In the genomic region with DNA sequence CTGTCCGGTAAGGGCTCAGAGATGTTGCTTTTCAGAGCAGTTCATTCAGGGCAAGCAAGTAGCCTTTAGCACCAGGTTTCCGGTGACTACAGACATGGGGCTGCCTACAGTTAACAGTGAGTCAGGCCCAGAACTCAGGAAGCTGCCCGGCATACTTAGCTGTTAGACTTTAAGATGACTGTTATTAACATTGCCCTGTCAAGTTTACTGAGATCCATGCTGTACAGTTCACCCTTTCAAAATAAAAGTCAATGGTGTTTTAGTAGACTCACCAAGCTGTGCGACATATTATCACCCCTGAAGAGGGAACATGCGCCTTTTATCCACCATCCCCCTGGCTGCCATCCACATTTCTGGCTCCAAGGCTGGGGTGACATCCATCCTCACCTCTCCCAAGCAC, we compare ENCODE assay signal across 18 mouse cellular contexts. TPM values are rescaled to one million over a fixed set of nuclear protein-coding genes. Genes with fewer than 3 reads are reported as not detected.
DNase-seq lines count a peak whose midpoint lies in the region; ATAC-seq and TF ChIP-seq lines count a peak whose summit lies in the region.
"Had no signal": no experiment of that assay in that cellular context is flagged by ENCODE, and none has a peak within 500 bp of the region (broad histone marks: within the 10 kb centered on the region; RNA-seq: fewer than 3 reads in every experiment).

No protein-coding gene starts in this region.

- peaks cover 27% of the 10 kb centered on the region for H3K36me3 ChIP-seq in heart, postnatal 0 days (replicated peaks; ENCODE audit: control insufficient read depth, insufficient read depth, low read length)
- peaks cover 26% of the 10 kb centered on the region for H3K36me3 ChIP-seq in liver, embryonic 16.5 days (ENCODE audit: control insufficient read depth, insufficient read depth)

- intact Hi-C loops in heart, postnatal 36 days (cut with DNase I), result no loop called here

- H3K27ac ChIP-seq in heart, postnatal 0 days (ENCODE audit: low read depth), result no peak overlapping the region
- H3K27ac ChIP-seq in liver, embryonic 16.5 days (ENCODE audit: low read length), result peak overlapping the region; percentile 72
- H3K27ac ChIP-seq: hindbrain, embryonic 13.5 days; macrophage; neural tube, embryonic 13.5 days had no signal

- 0 out of 2 replicates have a peak, but pooled peaks have one; percentile 37 for ATAC-seq in heart, postnatal 0 days (ENCODE audit: insufficient read depth, low read depth)
- peak; percentile 7; the same call in 1 of the 2 replicates for ATAC-seq in liver, embryonic 16.5 days (ENCODE audit: low read depth)
- ATAC-seq: forebrain, embryonic 16.5 days; midbrain, embryonic 16.5 days; Patski had no signal

- H3K9me3 ChIP-seq in heart, postnatal 0 days (replicated peaks; ENCODE audit: control insufficient read depth, low read length), result no peaks in the 10 kb centered on the region
- no peaks in the 10 kb centered on the region for H3K9me3 ChIP-seq in liver, embryonic 16.5 days (replicated peaks; ENCODE audit: control insufficient read depth, low read length)
- H3K9me3 ChIP-seq: hindbrain, embryonic 13.5 days; neural tube, embryonic 13.5 days had no signal

- no peak for TF ChIP-seq EP300 in heart, postnatal 0 days (IDR thresholded peaks at IDR 0.05; ENCODE audit: low read depth)

- no peaks in the 10 kb centered on the region for H3K4me1 ChIP-seq in heart, postnatal 0 days (ENCODE audit: control insufficient read depth, insufficient read depth)
- H3K4me1 ChIP-seq in liver, embryonic 16.5 days (ENCODE audit: control insufficient read depth, low read depth, low read length), result peaks cover 23% of the 10 kb centered on the region
- H3K4me1 ChIP-seq: hindbrain, embryonic 13.5 days had no signal

- H3K27me3 ChIP-seq in heart, postnatal 0 days (ENCODE audit: control insufficient read depth, insufficient read depth, low read length), result no peaks in the 10 kb centered on the region
- H3K27me3 ChIP-seq in liver, embryonic 16.5 days (ENCODE audit: control insufficient read depth, insufficient read depth, low read depth, low read length), result no peaks in the 10 kb centered on the region
- H3K27me3 ChIP-seq: hindbrain, embryonic 13.5 days; neural tube, embryonic 13.5 days; Patski had no signal

- TF ChIP-seq CTCF in heart, postnatal 0 days (IDR thresholded peaks at IDR 0.05; ENCODE audit: low read depth), result no peak

- 24% methylated on average over 5 of the region's 5 CpGs for WGBS in heart, postnatal 0 days
- 39% methylated on average over 5 of the region's 5 CpGs for WGBS in liver, embryonic 16.5 days (ENCODE audit: insufficient replicate concordance)

- H3K4me2 ChIP-seq in heart, postnatal 0 days (ENCODE audit: low read depth, low read length), result no peak overlapping the region
- H3K4me2 ChIP-seq in liver, embryonic 16.5 days (ENCODE audit: low read depth, low read length), result no peak overlapping the region
- H3K4me2 ChIP-seq: hindbrain, embryonic 13.5 days; neural tube, embryonic 13.5 days had no signal

- DNase-seq in heart, postnatal 0 days (ENCODE audit: low spot score), result no peak
- no peak for DNase-seq in heart, postnatal 36 days
- peak; percentile 58 for DNase-seq in 416B (ENCODE audit: low read depth)
- peak; percentile 43 for DNase-seq in MEL-GATA-1-ER (ENCODE audit: extremely low read depth, low read depth)
- DNase-seq in spleen, postnatal 36 days (ENCODE audit: low spot score in 2 of 2), result no peak
- DNase-seq in B cell, adult 2 months, result no peak
- DNase-seq: cerebellum, adult 2 months; embryo, embryonic 11 days; gastrocnemius, postnatal 10 days; kidney, adult 8-10 months had no signal

- no peak overlapping the region for H3K9ac ChIP-seq in heart, postnatal 0 days (replicated peaks; ENCODE audit: low read depth, low read length)
- H3K9ac ChIP-seq in liver, embryonic 16.5 days (ENCODE audit: low read depth, low read length), result peak overlapping the region; percentile 12; the same call in 1 of the 2 replicates
- H3K9ac ChIP-seq: hindbrain, embryonic 13.5 days; neural tube, embryonic 13.5 days had no signal

- no peak overlapping the region for H3K4me3 ChIP-seq in heart, postnatal 0 days (ENCODE audit: low read depth, low read length)
- no peak overlapping the region for H3K4me3 ChIP-seq in liver, embryonic 16.5 days (ENCODE audit: low read depth, low read length)
- H3K4me3 ChIP-seq: erythroblast, embryonic 14.5 days; hindbrain, embryonic 13.5 days; neural tube, embryonic 13.5 days had no signal

RNA-seq across cellular contexts. Expression of a gene that starts 28.1 kb away (rescaled TPM):
- total RNA-seq in heart, postnatal 0 days (2014; rRNA removed; ENCODE audit: low replicate concordance), result 88.9 and 108 TPM in 2 replicates
- 36.4 and 37.8 TPM in 2 replicates for polyA plus RNA-seq in heart, postnatal 0 days (2015; fragmentation: Nextera tagmentation; extraction: Ambion mirVana)
- total RNA-seq in heart, postnatal 36 days (2021), result 10 to 100 TPM; 32.9 to 50.2 TPM
- 175 and 178 TPM in 2 replicates for polyA plus RNA-seq in liver, embryonic 16.5 days (2015; fragmentation: Nextera tagmentation; extraction: Ambion mirVana)

RNA-seq across cellular contexts. Expression of a gene that starts 49.8 kb away (rescaled TPM):
- 19.3 and 30.1 TPM in 2 replicates for total RNA-seq in heart, postnatal 0 days (2014; rRNA removed; ENCODE audit: low replicate concordance)
- polyA plus RNA-seq in heart, postnatal 0 days (2015; fragmentation: Nextera tagmentation; extraction: Ambion mirVana), result 14.9 and 15.8 TPM in 2 replicates
- 10 to 100 TPM; 10.5 to 14.3 TPM for total RNA-seq in heart, postnatal 36 days (2021)
- 16.3 and 16.4 TPM in 2 replicates for polyA plus RNA-seq in liver, embryonic 16.5 days (2015; fragmentation: Nextera tagmentation; extraction: Ambion mirVana)

Comparison
In these comparisons a context has a peak if more than half of its experiments do, and no peak if none do; other contexts are left out.
1. DNase-seq: peak in 416B (single experiment) and MEL-GATA-1-ER (single experiment); none in heart, postnatal 0 days (single experiment), heart, postnatal 36 days (0 of 2), spleen, postnatal 36 days (0 of 2) and B cell, adult 2 months (0 of 2).